Mouse (Mus musculus) spleen, adult 2 months (tissue): ENCODE data around the gene Trmu. TPM values are rescaled to one million over a fixed set of nuclear protein-coding genes. Genes with fewer than 3 reads are reported as not detected.

Source experiments
- DNase-seq, 2 experiments: peaks; one replicate each; pipeline versions ENCODE4 v3.0.0 to v3.0.0-alpha.2; 2012 to 2021; ENCODE audit warnings: low spot score in 2 of 2, low read depth in 1 of 2
- H3K27ac ChIP-seq: fragments of 200-500 bp; 2 replicates; pipeline ENCODE4 v1.5.1; 2012; ENCODE audit warnings: low read length, inconsistent platforms; ENCODE audit not compliant: insufficient read depth
- H3K27me3 ChIP-seq: fragments of 200-500 bp; 2 replicates; pipeline ENCODE4 v1.6.1; 2012; ENCODE audit warnings: mild to moderate bottlenecking, moderate library complexity, low read length, inconsistent platforms; ENCODE audit not compliant: control insufficient read depth, insufficient read depth
- H3K36me3 ChIP-seq: fragments of 200-500 bp; 2 replicates; pipeline ENCODE4 v1.6.1; 2012; ENCODE audit warnings: mild to moderate bottlenecking, low read length, inconsistent platforms; ENCODE audit not compliant: control insufficient read depth, insufficient read depth
- H3K4me1 ChIP-seq: fragments of 200-500 bp; 2 replicates; pipeline ENCODE4 v1.6.1; 2011; ENCODE audit warnings: inconsistent platforms; ENCODE audit not compliant: control insufficient read depth, insufficient read depth, insufficient read length
- H3K4me3 ChIP-seq: fragments of 200-500 bp; 2 replicates; pipeline ENCODE4 v1.5.1; 2011; ENCODE audit warnings: mild to moderate bottlenecking, inconsistent platforms; ENCODE audit not compliant: insufficient read depth, insufficient read length; ENCODE audit errors: extremely low read depth
- CTCF ChIP-seq: fragments of 200-500 bp; IDR thresholded peaks from 2 replicates; pipeline ENCODE4 v1.5.1; 2011; ENCODE audit warnings: mild to moderate bottlenecking, inconsistent platforms; ENCODE audit not compliant: insufficient read depth, insufficient read length, insufficient replicate concordance; ENCODE audit errors: extremely low read depth
- POLR2A ChIP-seq: fragments of 200-500 bp; IDR thresholded peaks from 2 replicates; pipeline ENCODE4 v1.6.1; 2011; ENCODE audit warnings: low read depth, low read length, inconsistent platforms
- WGBS: fragments of 180-500 bp; shearing (Covaris S2); methylation state at CpG from one replicate; pipeline ENCODE4 v1.1.7; 2018; 5-methylcytosine and 5-hydroxymethylcytosine counted together
- polyA plus RNA-seq: library from polyadenylated mRNA; depleted of rRNA; stranded (reverse); fragments of >200 nt; gene quantifications from 2 replicates; pipeline ENCODE4 v1.2.3, GENCODE M21; 2012; rRNA removed

Trmu gene
- 20.7 and 29.3 TPM in 2 replicates for polyA plus RNA-seq

GRCm38 (mm10) chr15:85878848-85879497, at the start of gene Trmu:
Gene Trmu, plus strand, starts transcription at chr15:85879312.
- Histone ChIP-seq H3K36me3 (peaks cover 6% of the 10 kb centered on the region), H3K4me1 (peaks cover 6% of the 10 kb centered on the region; the same call in 1 of the 2 replicates), H3K27me3 (no peaks in the 10 kb centered on the region), H3K27ac (peak within 1 kb of the TSS; percentile 75), H3K4me3 (peak within 1 kb of the TSS; percentile 85)
- peak; percentile 78 to 79 for DNase-seq
- 1% methylated on average over 50 of the region's 50 CpGs for WGBS
- peak; percentile 29; the same call in 1 of the 2 replicates for TF ChIP-seq POLR2A
- TF ChIP-seq CTCF: peak; percentile 56; the same call in 1 of the 2 replicates

GRCm38 (mm10) chr15:85829470-85829869, 49.6 kb upstream of the Trmu start:
- TF ChIP-seq CTCF: no peak
- TF ChIP-seq POLR2A: no peak
- H3K4me3 ChIP-seq: no peak overlapping the region
- H3K36me3 ChIP-seq: no peaks in the 10 kb centered on the region
- no peaks in the 10 kb centered on the region for H3K27me3 ChIP-seq
- 78% methylated on average over 5 of the region's 5 CpGs for WGBS
- H3K27ac ChIP-seq: no peak overlapping the region
- H3K4me1 ChIP-seq: peaks cover 10% of the 10 kb centered on the region; the same call in 1 of the 2 replicates
- DNase-seq: no peak

GRCm38 (mm10) chr15:85831954-85832590, 47.0 kb upstream of the Trmu start, which contains the start of gene Ttc38:
Gene Ttc38, plus strand, starts transcription at chr15:85832306.
- WGBS: under 1% methylated on average over 27 of the region's 27 CpGs
- TF ChIP-seq POLR2A (peak; percentile 84), CTCF (no peak)
- Histone ChIP-seq H3K36me3 (no peaks in the 10 kb centered on the region; the same call in 1 of the 2 replicates), H3K27me3 (no peaks in the 10 kb centered on the region), H3K4me3 (peak within 1 kb of the TSS; percentile 84), H3K27ac (peak within 1 kb of the TSS; percentile 71), H3K4me1 (peaks cover 10% of the 10 kb centered on the region; the same call in 1 of the 2 replicates)
- peak; percentile 40 to 88 for DNase-seq

GRCm38 (mm10) chr15:85832599-85832998, 46.5 kb upstream of the Trmu start:
- Histone ChIP-seq H3K27ac (peak overlapping the region; percentile 71; the same call in 1 of the 2 replicates), H3K36me3 (no peaks in the 10 kb centered on the region; the same call in 1 of the 2 replicates), H3K4me1 (peaks cover 10% of the 10 kb centered on the region; the same call in 1 of the 2 replicates), H3K27me3 (no peaks in the 10 kb centered on the region), H3K4me3 (peak overlapping the region; percentile 84)
- DNase-seq: no peak
- TF ChIP-seq CTCF: no peak
- no peak for TF ChIP-seq POLR2A
- 46% methylated on average over 8 of the region's 8 CpGs for WGBS

- DNase-seq: no peak
- 64% methylated on average over 3 of the region's 3 CpGs for WGBS
- H3K27me3 ChIP-seq: no peaks in the 10 kb centered on the region
- H3K4me1 ChIP-seq: peaks cover 10% of the 10 kb centered on the region; the same call in 1 of the 2 replicates
- no peak overlapping the region for H3K4me3 ChIP-seq
- H3K27ac ChIP-seq: no peak overlapping the region
- H3K36me3 ChIP-seq: no peaks in the 10 kb centered on the region; the same call in 1 of the 2 replicates
- TF ChIP-seq CTCF (no peak), POLR2A (no peak)
Measured at GRCm38 (mm10) chr15:85835335-85835734, 43.8 kb upstream of the Trmu start.

- TF ChIP-seq CTCF (no peak), POLR2A (no peak)
- Histone ChIP-seq H3K4me3 (no peak overlapping the region), H3K27me3 (no peaks in the 10 kb centered on the region), H3K36me3 (no peaks in the 10 kb centered on the region; the same call in 1 of the 2 replicates), H3K4me1 (peaks cover 6% of the 10 kb centered on the region; the same call in 1 of the 2 replicates), H3K27ac (no peak overlapping the region)
- 90% methylated on average over 5 of the region's 5 CpGs for WGBS
- DNase-seq: no peak
Measured at GRCm38 (mm10) chr15:85836887-85837286, 42.2 kb upstream of the Trmu start.
